Mouse (Mus musculus): ENCODE results near the gene Mip. TPM values are rescaled to one million over a fixed set of nuclear protein-coding genes. Genes with fewer than 3 reads are reported as not detected.
"Not testable (repeated sequence)": the region's sequence is repeated elsewhere in the genome, so short reads cannot be mapped to it uniquely, and the experiment has no call there.

Gene Mip
- polyA plus RNA-seq, 1 experiment, result not detected

DNA sequence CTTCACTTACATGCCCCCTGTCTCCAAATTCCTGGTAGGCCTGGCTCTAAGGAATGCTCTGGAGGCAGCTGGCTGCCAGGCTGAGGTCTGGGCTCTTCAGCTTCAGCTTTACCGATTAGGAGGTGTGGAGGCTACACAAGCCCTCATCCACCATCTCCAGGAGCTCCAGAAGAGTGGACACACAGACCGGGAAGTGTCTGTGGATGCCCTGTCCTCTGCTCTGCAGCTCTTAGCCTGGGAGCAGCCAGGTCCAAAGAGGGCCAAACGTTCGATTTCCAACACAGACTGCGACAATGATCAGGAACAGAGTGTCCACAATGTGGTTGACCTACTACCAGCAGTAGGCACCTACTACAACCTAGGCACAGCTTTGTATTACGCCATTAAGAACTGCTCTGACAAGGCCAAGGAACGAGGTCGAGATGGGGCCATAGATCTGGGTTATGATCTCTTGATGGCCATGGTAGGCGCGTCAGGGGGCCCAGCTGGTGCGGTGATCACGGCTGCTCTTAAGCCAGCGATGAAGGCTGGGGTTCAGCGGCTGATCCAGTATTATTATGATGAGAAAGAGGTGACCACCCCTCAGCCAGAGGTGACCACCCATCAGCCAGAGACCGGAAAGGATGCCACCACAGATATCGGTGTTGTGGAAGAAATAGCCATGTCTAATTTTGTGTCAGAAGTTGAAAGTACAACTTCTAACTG is 43.7 kb downstream of the Mip start:
- WGBS, result 91% methylated on average over 16 of the region's 16 CpGs
- Histone ChIP-seq H3K27ac (ENCODE audit: insufficient read depth, low read depth, low read length) (no peak overlapping the region), H3K4me3 (ENCODE audit: insufficient read depth, low read depth, low read length) (no peak overlapping the region), H3K4me1 (ENCODE audit: control insufficient read depth, insufficient read depth, low read length) (peaks cover 6% of the 10 kb centered on the region)
- no peak for TF ChIP-seq POLR2A (IDR thresholded peaks at IDR 0.05; ENCODE audit: insufficient read depth, low read depth, low read length)

DNA sequence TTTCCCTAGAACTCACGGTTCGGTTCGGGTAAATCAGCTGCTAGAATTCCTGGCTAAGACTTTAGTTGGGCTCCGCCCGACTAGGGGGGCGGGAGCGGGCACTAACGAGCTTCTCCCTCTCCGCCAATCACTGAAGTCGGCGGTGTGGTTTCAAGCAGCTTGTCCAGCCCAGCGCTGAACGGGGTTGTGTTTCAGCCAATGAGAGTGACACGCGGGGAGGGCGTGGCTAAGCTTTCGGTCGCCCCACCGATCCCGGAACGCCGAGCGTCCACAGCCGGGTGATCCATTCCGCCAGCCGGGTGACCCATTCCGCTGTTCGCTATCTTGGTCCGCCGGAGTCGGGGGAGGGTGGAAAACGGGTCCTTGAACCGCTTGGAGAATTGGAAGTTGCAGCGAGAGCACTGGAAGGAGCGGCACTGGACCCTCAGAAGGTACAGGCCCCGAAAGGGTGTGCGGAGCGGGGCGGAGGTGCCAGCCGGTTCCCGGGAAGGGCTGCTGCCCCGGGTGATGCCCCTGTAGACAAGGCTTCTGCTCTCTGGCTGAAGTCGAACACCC is 44.7 kb downstream of the Mip start, which contains the start of gene Stat2:
Stat2 (plus strand) TSS at position 273 of the 555 bp plus-strand sequence.
- H3K4me1 ChIP-seq (ENCODE audit: control insufficient read depth, insufficient read depth, low read length), result peaks cover 6% of the 10 kb centered on the region
- peak; percentile 22; the same call in 1 of the 2 replicates for TF ChIP-seq CTCF (IDR thresholded peaks at IDR 0.05; ENCODE audit: insufficient read depth, low read depth, low read length)
- peak; percentile 93 for TF ChIP-seq POLR2A (IDR thresholded peaks at IDR 0.05; ENCODE audit: insufficient read depth, low read depth, low read length)
- H3K4me3 ChIP-seq (ENCODE audit: insufficient read depth, low read depth, low read length), result peak within 1 kb of the TSS; percentile 81
- WGBS, result 0% methylated on average over 43 of the region's 43 CpGs
- H3K27ac ChIP-seq (ENCODE audit: insufficient read depth, low read depth, low read length), result peak within 1 kb of the TSS; percentile 37

DNA sequence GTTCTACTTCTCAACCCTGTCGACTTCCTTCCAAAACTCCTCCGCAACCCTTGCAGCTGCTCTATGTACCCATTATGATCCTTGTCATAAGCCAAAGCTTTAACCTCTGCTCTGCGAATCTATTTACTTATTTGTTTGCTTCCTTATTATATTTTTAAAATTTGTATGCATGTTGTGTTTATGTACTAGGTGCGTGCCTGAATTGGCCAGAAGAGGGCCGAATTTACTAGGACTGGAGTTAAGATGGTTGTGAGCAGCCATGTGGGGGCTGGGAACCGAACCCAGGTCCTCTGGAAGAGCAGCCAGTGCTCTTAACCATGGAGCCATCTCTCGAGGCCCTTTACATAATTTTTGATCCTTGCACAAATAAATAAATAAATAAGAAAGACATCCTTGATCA is 45.2 kb downstream of the Mip start:
- no peak for TF ChIP-seq CTCF (IDR thresholded peaks at IDR 0.05; ENCODE audit: insufficient read depth, low read depth, low read length)
- no peak for TF ChIP-seq POLR2A (IDR thresholded peaks at IDR 0.05; ENCODE audit: insufficient read depth, low read depth, low read length)
- H3K4me3 ChIP-seq (ENCODE audit: insufficient read depth, low read depth, low read length), result peak overlapping the region; percentile 81
- peak overlapping the region; percentile 36; the same call in 1 of the 2 replicates for H3K27ac ChIP-seq (ENCODE audit: insufficient read depth, low read depth, low read length)
- peaks cover 6% of the 10 kb centered on the region for H3K4me1 ChIP-seq (ENCODE audit: control insufficient read depth, insufficient read depth, low read length)
- 32% methylated on average over 7 of the region's 7 CpGs for WGBS

DNA sequence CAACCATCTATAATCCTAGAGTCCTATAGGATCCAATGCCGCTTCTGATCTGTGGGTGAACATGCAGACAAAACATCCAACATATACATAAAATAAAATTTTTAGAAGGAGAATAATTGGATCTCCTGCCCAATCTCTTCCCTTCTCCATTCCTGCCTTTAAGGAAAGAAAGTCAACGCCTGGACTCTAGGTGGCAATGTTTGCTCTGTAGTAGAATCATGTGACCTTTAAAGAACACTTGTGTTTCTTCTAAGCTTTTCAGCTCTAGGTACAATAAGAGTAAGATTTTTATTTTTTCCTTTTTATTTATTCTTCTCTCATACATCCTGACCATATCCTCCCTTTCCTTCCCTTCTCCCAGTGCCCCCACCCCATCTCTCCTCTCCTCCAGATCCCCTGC is 46.2 kb downstream of the Mip start:
- TF ChIP-seq POLR2A (IDR thresholded peaks at IDR 0.05; ENCODE audit: insufficient read depth, low read depth, low read length), result no peak
- no peak for TF ChIP-seq CTCF (IDR thresholded peaks at IDR 0.05; ENCODE audit: insufficient read depth, low read depth, low read length)
- WGBS, result 59% methylated on average over 2 of the region's 2 CpGs
- Histone ChIP-seq H3K4me1 (ENCODE audit: control insufficient read depth, insufficient read depth, low read length) (peaks cover 6% of the 10 kb centered on the region), H3K4me3 (ENCODE audit: insufficient read depth, low read depth, low read length) (no peak overlapping the region), H3K27ac (ENCODE audit: insufficient read depth, low read depth, low read length) (no peak overlapping the region)

DNA sequence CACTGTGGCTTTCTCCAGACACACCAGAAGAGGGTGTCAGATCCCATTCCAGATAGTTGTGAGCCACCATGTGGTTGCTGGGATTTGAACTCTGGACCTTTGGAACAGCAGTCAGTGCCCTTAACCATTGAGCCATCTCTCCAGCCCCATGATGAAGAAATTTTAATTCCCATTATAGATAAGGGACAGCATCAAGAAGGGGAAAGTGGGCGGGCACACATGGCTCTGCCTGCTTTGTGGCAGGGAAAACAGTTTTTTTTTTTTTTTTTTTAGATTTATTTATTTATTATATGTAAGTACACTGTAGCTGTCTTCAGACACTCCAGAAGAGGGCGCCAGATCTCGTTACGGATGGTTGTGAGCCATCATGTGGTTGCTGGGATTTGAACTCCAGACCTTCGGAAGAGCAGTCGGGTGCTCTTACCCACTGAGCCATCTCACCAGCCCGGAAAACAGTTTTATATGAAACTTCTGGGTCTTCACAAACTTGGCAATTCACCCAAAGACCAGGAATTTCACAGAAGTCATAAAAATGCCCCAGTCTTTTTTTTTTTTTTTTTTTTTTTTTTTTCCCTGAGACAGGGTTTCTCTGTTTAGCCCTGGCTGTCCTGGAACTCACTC is 47.3 kb downstream of the Mip start:
- WGBS, result 79% methylated on average over 7 of the region's 7 CpGs
- not testable (repeated sequence) for H3K4me1 ChIP-seq (ENCODE audit: control insufficient read depth, insufficient read depth, low read length); H3K4me3 ChIP-seq (ENCODE audit: insufficient read depth, low read depth, low read length); H3K27ac ChIP-seq (ENCODE audit: insufficient read depth, low read depth, low read length)

DNA sequence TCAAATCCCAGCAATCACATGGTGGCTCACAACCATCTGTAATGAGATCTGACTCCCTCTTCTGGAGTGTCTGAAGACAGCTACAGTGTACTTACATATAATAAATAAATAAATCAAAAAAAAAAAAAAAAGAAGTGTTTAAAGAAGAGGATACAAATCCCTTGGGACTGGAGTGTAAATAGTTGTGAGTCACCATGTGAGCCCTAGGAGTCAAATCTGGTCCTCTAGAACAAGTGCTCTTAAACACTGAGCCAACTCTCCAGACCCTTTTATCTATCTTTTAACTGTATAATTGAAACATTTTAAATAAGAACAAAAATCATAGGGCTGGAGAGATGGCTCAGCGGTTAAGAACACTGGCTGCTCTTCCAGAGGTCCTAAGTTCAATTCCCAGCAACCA is 49.7 kb downstream of the Mip start:
- H3K4me1 ChIP-seq (ENCODE audit: control insufficient read depth, insufficient read depth, low read length); H3K27ac ChIP-seq (ENCODE audit: insufficient read depth, low read depth, low read length); H3K4me3 ChIP-seq (ENCODE audit: insufficient read depth, low read depth, low read length): not testable (repeated sequence)
- 89% methylated on average over 1 of the region's 1 CpGs for WGBS

DNA sequence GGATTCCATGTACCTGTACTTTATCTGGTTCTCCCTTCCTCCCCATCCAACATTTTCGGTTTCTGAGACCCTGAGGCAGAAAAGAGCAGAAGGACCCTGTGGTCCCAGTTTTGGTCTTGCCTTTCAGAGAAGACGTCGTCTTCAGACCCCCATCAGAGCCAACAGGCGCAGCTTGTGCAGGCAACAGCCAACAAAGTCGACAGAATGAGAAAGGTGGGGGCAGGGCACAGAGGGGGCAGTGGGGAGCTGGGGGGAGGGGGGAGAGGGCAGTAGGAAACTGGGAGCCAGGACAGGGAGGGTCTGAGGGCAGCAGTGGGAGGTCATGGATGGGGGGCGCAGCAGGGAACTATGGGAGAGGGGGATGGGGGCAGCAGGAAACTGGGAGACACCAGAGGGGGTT is 52.5 kb downstream of the Mip start:
- TF ChIP-seq CTCF (IDR thresholded peaks at IDR 0.05; ENCODE audit: insufficient read depth, low read depth, low read length) (no peak), POLR2A (IDR thresholded peaks at IDR 0.05; ENCODE audit: insufficient read depth, low read depth, low read length) (no peak)
- no peaks in the 10 kb centered on the region for H3K4me1 ChIP-seq (ENCODE audit: control insufficient read depth, insufficient read depth, low read length)
- WGBS, result 65% methylated on average over 6 of the region's 6 CpGs
- no peak overlapping the region for H3K4me3 ChIP-seq (ENCODE audit: insufficient read depth, low read depth, low read length)
- H3K27ac ChIP-seq (ENCODE audit: insufficient read depth, low read depth, low read length), result no peak overlapping the region

DNA sequence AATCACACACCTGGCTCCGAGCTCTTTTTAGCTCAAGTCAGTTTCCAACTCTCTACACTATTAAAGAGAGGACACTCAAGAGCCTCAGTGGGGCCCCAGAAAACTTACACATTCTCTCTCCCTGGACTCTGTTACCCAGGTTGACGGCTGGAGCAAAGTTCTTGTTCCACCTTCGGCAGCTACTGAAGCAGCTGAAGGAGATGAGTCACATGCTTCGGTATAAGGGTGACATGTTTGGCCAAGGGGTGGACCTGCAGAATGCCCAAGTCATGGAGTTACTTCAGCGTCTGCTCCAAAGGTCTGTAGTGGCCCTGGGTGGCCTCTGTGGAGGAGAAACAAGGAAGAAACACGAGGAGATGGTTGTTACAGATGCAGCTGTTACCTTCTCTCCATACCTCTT is 55.3 kb downstream of the Mip start:
- Histone ChIP-seq H3K4me1 (ENCODE audit: control insufficient read depth, insufficient read depth, low read length) (0 out of 2 replicates have a peak, but pooled peaks cover 3% of the 10 kb centered on the region), H3K27ac (ENCODE audit: insufficient read depth, low read depth, low read length) (no peak overlapping the region), H3K4me3 (ENCODE audit: insufficient read depth, low read depth, low read length) (no peak overlapping the region)
- WGBS, result 89% methylated on average over 6 of the region's 6 CpGs
- no peak for TF ChIP-seq POLR2A (IDR thresholded peaks at IDR 0.05; ENCODE audit: insufficient read depth, low read depth, low read length)
- TF ChIP-seq CTCF (IDR thresholded peaks at IDR 0.05; ENCODE audit: insufficient read depth, low read depth, low read length), result no peak

Other genes with a start within 250 kb of the Mip start
- gene Hsd17b6, start 218.2 kb upstream of the Mip start, polyA plus RNA-seq (2012; ENCODE audit: insufficient read depth, insufficient read length, low replicate concordance, missing spikeins), result not detected in 2 replicates
- gene Prim1, start 210.7 kb upstream of the Mip start, polyA plus RNA-seq (2012; ENCODE audit: insufficient read depth, insufficient read length, low replicate concordance, missing spikeins), result not detected in 2 replicates
- gene Naca, start 190.3 kb upstream of the Mip start, polyA plus RNA-seq (2012; ENCODE audit: insufficient read depth, insufficient read length, low replicate concordance, missing spikeins), result not detected in 2 replicates
- gene Ptges3, start 166.9 kb upstream of the Mip start, polyA plus RNA-seq (2012; ENCODE audit: insufficient read depth, insufficient read length, low replicate concordance, missing spikeins), result not detected in 2 replicates
- gene Atp5b, start 142.6 kb upstream of the Mip start, polyA plus RNA-seq (2012; ENCODE audit: insufficient read depth, insufficient read length, low replicate concordance, missing spikeins), result 323 and 1,263 TPM in 2 replicates
- gene Baz2a, start 134.3 kb upstream of the Mip start, polyA plus RNA-seq (2012; ENCODE audit: insufficient read depth, insufficient read length, low replicate concordance, missing spikeins), result 53.8 and 199 TPM in 2 replicates
- not detected in 2 replicates for gene Rbms2, start 45.5 kb upstream of the Mip start, polyA plus RNA-seq (2012; ENCODE audit: insufficient read depth, insufficient read length, low replicate concordance, missing spikeins)
- not detected in 2 replicates for gene Gls2, start 31.4 kb upstream of the Mip start, polyA plus RNA-seq (2012; ENCODE audit: insufficient read depth, insufficient read length, low replicate concordance, missing spikeins)
- not detected in 2 replicates for gene Spryd4, start 14.0 kb upstream of the Mip start, polyA plus RNA-seq (2012; ENCODE audit: insufficient read depth, insufficient read length, low replicate concordance, missing spikeins)
- gene Timeless, start 6.2 kb downstream of the Mip start, polyA plus RNA-seq (2012; ENCODE audit: insufficient read depth, insufficient read length, low replicate concordance, missing spikeins), result not detected in 2 replicates
- gene Apon, start 28.3 kb downstream of the Mip start, polyA plus RNA-seq (2012; ENCODE audit: insufficient read depth, insufficient read length, low replicate concordance, missing spikeins), result not detected in 2 replicates
- gene Apof, start 42.8 kb downstream of the Mip start, polyA plus RNA-seq (2012; ENCODE audit: insufficient read depth, insufficient read length, low replicate concordance, missing spikeins), result not detected in 2 replicates
- not detected in 2 replicates for gene Stat2, start 44.7 kb downstream of the Mip start, polyA plus RNA-seq (2012; ENCODE audit: insufficient read depth, insufficient read length, low replicate concordance, missing spikeins)
- not detected in 2 replicates for gene Il23a, start 72.9 kb downstream of the Mip start, polyA plus RNA-seq (2012; ENCODE audit: insufficient read depth, insufficient read length, low replicate concordance, missing spikeins)
- not detected in 2 replicates for gene Pan2, start 77.5 kb downstream of the Mip start, polyA plus RNA-seq (2012; ENCODE audit: insufficient read depth, insufficient read length, low replicate concordance, missing spikeins)
- gene Cnpy2, start 96.6 kb downstream of the Mip start, polyA plus RNA-seq (2012; ENCODE audit: insufficient read depth, insufficient read length, low replicate concordance, missing spikeins), result not detected in 2 replicates
- gene Cs, start 111.9 kb downstream of the Mip start, polyA plus RNA-seq (2012; ENCODE audit: insufficient read depth, insufficient read length, low replicate concordance, missing spikeins), result 262 TPM in 1 of 2 replicates, not detected in the other
- gene Coq10a, start 143.2 kb downstream of the Mip start, polyA plus RNA-seq (2012; ENCODE audit: insufficient read depth, insufficient read length, low replicate concordance, missing spikeins), result not detected in 2 replicates
- not detected in 2 replicates for gene Ankrd52, start 151.3 kb downstream of the Mip start, polyA plus RNA-seq (2012; ENCODE audit: insufficient read depth, insufficient read length, low replicate concordance, missing spikeins)
- not detected in 2 replicates for gene Slc39a5, start 175.4 kb downstream of the Mip start, polyA plus RNA-seq (2012; ENCODE audit: insufficient read depth, insufficient read length, low replicate concordance, missing spikeins)
- gene Nabp2, start 185.7 kb downstream of the Mip start, polyA plus RNA-seq (2012; ENCODE audit: insufficient read depth, insufficient read length, low replicate concordance, missing spikeins), result not detected in 2 replicates
- 155 TPM in 1 of 2 replicates, not detected in the other for gene Rnf41, start 185.8 kb downstream of the Mip start, polyA plus RNA-seq (2012; ENCODE audit: insufficient read depth, insufficient read length, low replicate concordance, missing spikeins)
- 236 and 251 TPM in 2 replicates for gene Smarcc2, start 233.4 kb downstream of the Mip start, polyA plus RNA-seq (2012; ENCODE audit: insufficient read depth, insufficient read length, low replicate concordance, missing spikeins)

All from olfactory bulb, adult 2 months (tissue).